Mouse (Mus musculus): Measurements from ENCODE around the gene Ppp1r36. TPM values are rescaled to one million over a fixed set of nuclear protein-coding genes. Genes with fewer than 3 reads are reported as not detected.

Gene Ppp1r36
- polyA plus RNA-seq, 1 experiment from 2014 or later = 7.5 TPM

DNA sequence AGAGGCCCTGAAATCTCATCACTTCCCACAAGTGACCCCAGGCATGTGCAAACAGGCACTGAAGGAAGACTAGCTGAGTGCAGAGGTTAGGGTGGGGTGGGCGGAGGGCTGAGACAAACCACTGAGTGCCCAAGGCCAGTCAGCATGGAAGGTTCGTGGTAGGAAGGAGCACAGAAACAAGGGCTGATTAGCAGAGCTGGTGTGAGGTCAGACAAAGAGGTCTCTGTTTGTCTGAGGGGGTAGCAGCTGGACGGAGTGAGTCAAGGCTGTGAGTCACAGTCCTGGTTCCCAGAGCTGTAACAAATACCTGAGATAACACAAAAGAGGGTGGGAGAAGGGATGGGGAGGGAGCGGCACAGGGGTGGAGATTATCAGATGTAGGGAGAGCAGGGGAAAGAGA, 41.7 kb downstream of the Ppp1r36 start:
- H3K27me3 ChIP-seq (ENCODE audit: insufficient read depth, low read length) = no peaks in the 10 kb centered on the region
- WGBS = 48% methylated on average over 4 of the region's 4 CpGs

DNA sequence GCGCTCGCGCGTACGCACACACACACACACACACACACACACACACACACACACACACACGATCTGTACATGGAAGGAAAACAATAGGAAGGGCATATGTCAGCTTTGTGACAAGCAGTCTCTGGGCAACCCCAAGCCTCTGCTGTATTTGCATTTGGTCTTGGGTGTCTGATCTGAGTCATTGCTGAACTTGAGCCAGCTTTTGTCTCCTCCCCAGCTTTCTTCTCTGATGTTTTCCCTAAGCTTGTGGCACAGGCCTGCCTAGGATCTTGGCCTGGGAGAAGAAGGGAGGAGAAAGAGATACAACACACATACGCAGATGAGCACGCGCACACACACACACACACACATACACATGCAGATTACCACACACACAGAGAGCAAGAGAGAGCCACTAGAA, 46.1 kb downstream of the Ppp1r36 start:
- no peak overlapping the region for H3K4me2 ChIP-seq (ENCODE audit: low read length)
- TF ChIP-seq CTCF (IDR thresholded peaks at IDR 0.05; ENCODE audit: low read depth) = no peak
- no peak overlapping the region for H3K9ac ChIP-seq (ENCODE audit: low read depth, low read length)
- H3K9me3 ChIP-seq (replicated peaks; ENCODE audit: low read length) = no peaks in the 10 kb centered on the region
- 0 out of 2 replicates have a peak, but pooled peaks cover 3% of the 10 kb centered on the region for H3K4me1 ChIP-seq (replicated peaks; ENCODE audit: insufficient read depth, low read length)
- DNase-seq (ENCODE audit: low spot score) (no peak), ATAC-seq (replicated peaks; ENCODE audit: low FRiP score, low read depth) (no peak)
- H3K36me3 ChIP-seq (ENCODE audit: insufficient read depth, low read length) = no peaks in the 10 kb centered on the region
- H3K27ac ChIP-seq = no peak overlapping the region
- WGBS = 81% methylated on average over 9 of the region's 9 CpGs
- H3K4me3 ChIP-seq (replicated peaks; ENCODE audit: low read depth, low read length) = no peak overlapping the region
- no peaks in the 10 kb centered on the region for H3K27me3 ChIP-seq (ENCODE audit: insufficient read depth, low read length)

More for the DNA sequence above, 41.7 kb downstream of the Ppp1r36 start:
- Histone ChIP-seq H3K36me3 (ENCODE audit: insufficient read depth, low read length) (no peaks in the 10 kb centered on the region), H3K4me1 (replicated peaks; ENCODE audit: insufficient read depth, low read length) (no peaks in the 10 kb centered on the region), H3K9ac (ENCODE audit: low read depth, low read length) (no peak overlapping the region), H3K4me3 (replicated peaks; ENCODE audit: low read depth, low read length) (no peak overlapping the region), H3K27ac (no peak overlapping the region), H3K4me2 (ENCODE audit: low read length) (no peak overlapping the region), H3K9me3 (replicated peaks; ENCODE audit: low read length) (no peaks in the 10 kb centered on the region)
- DNase-seq (ENCODE audit: low spot score) (no peak), ATAC-seq (replicated peaks; ENCODE audit: low FRiP score, low read depth) (peak; percentile 49; the same call in 1 of the 2 replicates)
- TF ChIP-seq CTCF (IDR thresholded peaks at IDR 0.05; ENCODE audit: low read depth) = no peak

DNA sequence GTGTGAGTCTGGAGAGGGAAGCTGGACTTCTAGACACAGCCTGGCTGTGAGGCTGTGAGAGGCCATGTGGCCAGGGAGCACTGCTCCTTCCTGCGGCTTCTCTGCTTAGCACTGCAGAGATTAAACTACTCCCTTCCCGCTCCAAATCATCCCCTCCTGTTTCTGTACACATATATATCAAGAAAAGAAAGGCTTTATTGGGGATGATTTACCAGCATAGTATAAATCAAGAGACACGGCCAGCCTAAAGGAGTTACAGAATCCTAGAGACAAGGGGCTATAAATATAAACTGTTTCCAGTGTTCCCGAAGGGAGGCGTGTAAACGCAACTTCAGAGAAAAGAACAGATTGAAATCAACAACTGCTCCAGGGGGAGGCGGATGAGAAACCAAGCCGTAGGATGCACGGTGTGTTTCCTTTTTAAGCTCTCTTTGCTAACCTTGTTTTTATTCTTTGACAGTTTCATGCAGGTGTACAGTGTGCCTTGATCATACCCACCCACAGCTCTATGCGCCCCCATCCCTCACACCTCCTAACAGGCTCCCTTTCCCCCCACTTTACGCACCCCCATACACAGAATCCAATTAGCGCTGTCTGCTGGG, 47.4 kb downstream of the Ppp1r36 start:
- peak; percentile 92 for DNase-seq (ENCODE audit: low spot score)
- TF ChIP-seq CTCF (IDR thresholded peaks at IDR 0.05; ENCODE audit: low read depth) = no peak
- Histone ChIP-seq H3K9ac (ENCODE audit: low read depth, low read length) (no peak overlapping the region), H3K4me3 (replicated peaks; ENCODE audit: low read depth, low read length) (no peak overlapping the region), H3K27me3 (ENCODE audit: insufficient read depth, low read length) (no peaks in the 10 kb centered on the region), H3K4me2 (ENCODE audit: low read length) (peak overlapping the region; percentile 26; the same call in 1 of the 2 replicates), H3K27ac (0 out of 2 replicates have a peak overlapping the region, but pooled peaks have one; percentile 19), H3K4me1 (replicated peaks; ENCODE audit: insufficient read depth, low read length) (0 out of 2 replicates have a peak, but pooled peaks cover 3% of the 10 kb centered on the region), H3K9me3 (replicated peaks; ENCODE audit: low read length) (no peaks in the 10 kb centered on the region), H3K36me3 (ENCODE audit: insufficient read depth, low read length) (no peaks in the 10 kb centered on the region)
- WGBS = 22% methylated on average over 12 of the region's 12 CpGs
- ATAC-seq (replicated peaks; ENCODE audit: low FRiP score, low read depth) = peak; percentile 73; the same call in 1 of the 2 replicates

DNA sequence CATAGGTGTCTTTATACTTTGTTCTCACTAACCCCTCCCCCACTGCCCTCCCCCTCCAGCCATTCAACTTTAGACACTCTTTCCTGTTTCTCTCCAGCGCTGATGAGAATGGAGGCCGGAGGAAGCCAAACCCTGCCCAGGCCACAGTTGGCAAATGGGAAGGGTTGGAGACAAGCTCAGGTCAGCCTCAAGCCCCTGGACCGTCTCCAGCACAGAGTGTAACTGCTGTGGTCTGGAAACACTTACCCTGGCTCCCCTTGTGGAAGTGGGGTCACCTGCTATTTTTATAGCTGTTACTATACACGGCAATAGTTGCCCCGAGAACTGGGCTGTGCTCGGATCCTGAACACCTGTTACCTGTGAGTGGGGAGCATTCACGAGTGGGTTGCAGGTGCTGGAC, 49.3 kb downstream of the Ppp1r36 start:
- H3K9me3 ChIP-seq (replicated peaks; ENCODE audit: low read length) = no peaks in the 10 kb centered on the region
- no peak overlapping the region for H3K9ac ChIP-seq (ENCODE audit: low read depth, low read length)
- no peaks in the 10 kb centered on the region for H3K36me3 ChIP-seq (ENCODE audit: insufficient read depth, low read length)
- WGBS = 59% methylated on average over 7 of the region's 7 CpGs
- no peak for TF ChIP-seq CTCF (IDR thresholded peaks at IDR 0.05; ENCODE audit: low read depth)
- H3K27ac ChIP-seq = no peak overlapping the region
- no peaks in the 10 kb centered on the region for H3K27me3 ChIP-seq (ENCODE audit: insufficient read depth, low read length)
- no peak overlapping the region for H3K4me3 ChIP-seq (replicated peaks; ENCODE audit: low read depth, low read length)
- 0 out of 2 replicates have a peak, but pooled peaks cover 3% of the 10 kb centered on the region for H3K4me1 ChIP-seq (replicated peaks; ENCODE audit: insufficient read depth, low read length)
- ATAC-seq (replicated peaks; ENCODE audit: low FRiP score, low read depth) (no peak), DNase-seq (ENCODE audit: low spot score) (no peak)
- H3K4me2 ChIP-seq (ENCODE audit: low read length) = no peak overlapping the region

DNA sequence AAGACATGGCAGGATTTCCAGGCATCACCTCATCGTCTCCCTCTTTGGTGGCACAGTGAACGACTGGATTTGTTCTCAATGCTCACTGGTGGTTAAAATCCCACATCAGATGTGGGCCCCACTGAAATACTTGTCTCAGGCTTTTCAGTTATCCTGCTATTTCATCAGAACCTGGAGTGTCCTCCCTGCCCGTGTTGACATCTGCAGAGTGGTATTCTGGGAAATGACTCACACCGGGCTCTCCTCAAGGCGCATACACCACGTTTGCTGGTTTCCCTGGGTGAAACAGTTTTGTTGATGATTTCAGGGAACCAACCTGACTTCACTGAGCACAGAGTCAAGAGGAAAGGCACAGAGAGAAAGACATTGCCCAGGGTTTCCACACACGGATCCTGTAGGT, 49.9 kb downstream of the Ppp1r36 start:
- Histone ChIP-seq H3K4me2 (ENCODE audit: low read length) (no peak overlapping the region), H3K9me3 (replicated peaks; ENCODE audit: low read length) (no peaks in the 10 kb centered on the region), H3K4me1 (replicated peaks; ENCODE audit: insufficient read depth, low read length) (0 out of 2 replicates have a peak, but pooled peaks cover 3% of the 10 kb centered on the region), H3K27ac (no peak overlapping the region), H3K9ac (ENCODE audit: low read depth, low read length) (no peak overlapping the region), H3K36me3 (ENCODE audit: insufficient read depth, low read length) (no peaks in the 10 kb centered on the region), H3K4me3 (replicated peaks; ENCODE audit: low read depth, low read length) (no peak overlapping the region), H3K27me3 (ENCODE audit: insufficient read depth, low read length) (no peaks in the 10 kb centered on the region)
- DNase-seq (ENCODE audit: low spot score) (no peak), ATAC-seq (replicated peaks; ENCODE audit: low FRiP score, low read depth) (no peak)
- WGBS = 59% methylated on average over 7 of the region's 7 CpGs
- TF ChIP-seq CTCF (IDR thresholded peaks at IDR 0.05; ENCODE audit: low read depth) = no peak

DNA sequence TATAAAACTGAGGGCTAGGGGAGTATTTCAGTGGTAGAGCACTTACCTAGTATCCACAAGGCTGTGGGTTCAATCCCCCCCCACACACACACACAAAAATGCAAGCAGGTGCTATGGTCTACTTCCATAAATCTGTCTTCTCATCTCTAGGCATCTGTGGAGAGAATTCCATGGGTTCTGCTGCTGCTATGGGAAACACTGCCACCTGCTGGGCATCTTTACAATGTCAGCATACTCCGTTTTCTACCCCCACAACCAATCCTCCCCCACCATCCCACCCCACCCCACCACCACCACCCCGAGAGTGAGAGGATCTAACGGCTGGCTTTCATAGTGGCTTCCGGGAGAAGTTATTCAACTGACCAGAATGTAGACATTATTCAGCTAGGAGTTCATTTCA, 54.7 kb downstream of the Ppp1r36 start:
- WGBS = 10% methylated on average over 4 of the region's 4 CpGs
- ATAC-seq (replicated peaks; ENCODE audit: low FRiP score, low read depth) = no peak
- Histone ChIP-seq H3K27me3 (ENCODE audit: insufficient read depth, low read length) (no peaks in the 10 kb centered on the region), H3K9me3 (replicated peaks; ENCODE audit: low read length) (no peaks in the 10 kb centered on the region), H3K4me1 (replicated peaks; ENCODE audit: insufficient read depth, low read length) (0 out of 2 replicates have a peak, but pooled peaks cover 3% of the 10 kb centered on the region), H3K4me2 (ENCODE audit: low read length) (no peak overlapping the region), H3K4me3 (replicated peaks; ENCODE audit: low read depth, low read length) (no peak overlapping the region), H3K36me3 (ENCODE audit: insufficient read depth, low read length) (no peaks in the 10 kb centered on the region), H3K9ac (ENCODE audit: low read depth, low read length) (no peak overlapping the region), H3K27ac (no peak overlapping the region)
- TF ChIP-seq CTCF (IDR thresholded peaks at IDR 0.05; ENCODE audit: low read depth) = peak; percentile 81
- DNase-seq (ENCODE audit: low spot score) = peak; percentile 89
